Mouse (Mus musculus) ES-E14 (cell line): Measurements from ENCODE around the gene Il10rb.

ENCODE experiments used
- MAFK ChIP-seq: IDR thresholded peaks from 2 replicates; pipeline ENCODE4 v1.6.1; 2014; ENCODE audit warnings: mild to moderate bottlenecking, low read depth, low read length, inconsistent platforms; ENCODE audit not compliant: insufficient read depth
- ZC3H11A ChIP-seq: IDR thresholded peaks from 2 replicates; pipeline ENCODE4 v1.6.1; 2012; ENCODE audit warnings: low read depth, mild to moderate bottlenecking, inconsistent platforms, low read length, borderline replicate concordance

GRCm38 (mm10) chr16:91416357-91416756, 10.4 kb downstream of the Il10rb start:
- no peak for TF ChIP-seq ZC3H11A
- no peak for TF ChIP-seq MAFK
